Mouse (Mus musculus) intestine, postnatal 0 days (tissue): ENCODE data around the gene Ackr4. TPM values are rescaled to one million over a fixed set of nuclear protein-coding genes. Genes with fewer than 3 reads are reported as not detected.
A peak's percentile ranks its signal among the peaks of the same experiment; 100 is the strongest.

Experiments used
- ATAC-seq: fragments of 200-750 bp; cut with Nextera tagmentation; 2 replicates; pipeline ENCODE4 v1.8.0; 2017; ENCODE audit warnings: mild to moderate bottlenecking, moderate TSS enrichment, moderate library complexity
- H3K27ac ChIP-seq: fragments of 300-500 bp; sonication (generic); 2 replicates; pipeline ENCODE4 v1.5.1; 2014; ENCODE audit warnings: mild to moderate bottlenecking, low read depth, low read length, moderate library complexity
- H3K27me3 ChIP-seq: fragments of 300-500 bp; sonication (generic); replicated peaks from 2 replicates; pipeline ENCODE4 v1.6.1; 2014; ENCODE audit warnings: low read length, mixed read lengths; ENCODE audit not compliant: control insufficient read depth, insufficient read depth
- H3K36me3 ChIP-seq: fragments of 300-500 bp; sonication (generic); 2 replicates; pipeline ENCODE4 v1.6.1; 2014; ENCODE audit warnings: mild to moderate bottlenecking, moderate library complexity; ENCODE audit not compliant: control insufficient read depth, insufficient read depth
- H3K4me1 ChIP-seq: fragments of 300-500 bp; sonication (generic); replicated peaks from 2 replicates; pipeline ENCODE4 v1.6.1; 2014; ENCODE audit warnings: antibody characterized with exemption, low read length, mixed read lengths; ENCODE audit not compliant: control insufficient read depth, insufficient read depth
- H3K4me2 ChIP-seq: fragments of 300-500 bp; sonication (generic); replicated peaks from 2 replicates; pipeline ENCODE4 v1.6.1; 2014; ENCODE audit warnings: low read depth, mild to moderate bottlenecking, moderate library complexity
- H3K4me3 ChIP-seq: fragments of 300-500 bp; sonication (generic); 2 replicates; pipeline ENCODE4 v1.5.1; 2014; ENCODE audit warnings: low read depth, low read length
- H3K9ac ChIP-seq: fragments of 300-500 bp; sonication (generic); 2 replicates; pipeline ENCODE4 v1.6.1; 2014; ENCODE audit warnings: mild to moderate bottlenecking, low read depth, low read length
- H3K9me3 ChIP-seq: fragments of 300-500 bp; sonication (generic); 2 replicates; pipeline ENCODE4 v1.6.1; 2016; ENCODE audit warnings: mixed run types; ENCODE audit not compliant: control insufficient read depth
- CTCF ChIP-seq: sonication (generic); IDR thresholded peaks from 2 replicates; pipeline ENCODE4 v1.5.1; 2016; ENCODE audit warnings: low read depth, mild to moderate bottlenecking, control low read depth, antibody characterized with exemption, moderate library complexity
- WGBS: fragments of 180-500 bp; shearing (Covaris S2); extraction: QIAGEN DNeasy Blood & Tissue Kit; methylation state at CpG from one replicate; pipeline ENCODE4 v1.1.7; 2014; 5-methylcytosine and 5-hydroxymethylcytosine counted together
- polyA plus RNA-seq: library from polyadenylated mRNA; unstranded; fragments of >200 nt; fragmentation: Nextera tagmentation; extraction: Ambion mirVana; gene quantifications from 2 replicates; pipeline ENCODE4 v1.2.1, GENCODE M21; 2015

Gene Ackr4
- polyA plus RNA-seq, 1 experiment from 2014 or later, result 7.0 TPM

- Histone ChIP-seq H3K36me3 (peaks cover 42% of the 10 kb centered on the region), H3K4me2 (no peak overlapping the region), H3K9ac (no peak overlapping the region), H3K27me3 (no peaks in the 10 kb centered on the region), H3K27ac (no peak overlapping the region), H3K9me3 (no peaks in the 10 kb centered on the region), H3K4me3 (no peak overlapping the region), H3K4me1 (no peaks in the 10 kb centered on the region)
- TF ChIP-seq CTCF, result no peak
- ATAC-seq, result no peak
- 71% methylated on average over 4 of the region's 4 CpGs for WGBS
Measured at GRCm38 (mm10) chr9:104085730-104086429, 40.9 kb downstream of the Ackr4 start.

DNA sequence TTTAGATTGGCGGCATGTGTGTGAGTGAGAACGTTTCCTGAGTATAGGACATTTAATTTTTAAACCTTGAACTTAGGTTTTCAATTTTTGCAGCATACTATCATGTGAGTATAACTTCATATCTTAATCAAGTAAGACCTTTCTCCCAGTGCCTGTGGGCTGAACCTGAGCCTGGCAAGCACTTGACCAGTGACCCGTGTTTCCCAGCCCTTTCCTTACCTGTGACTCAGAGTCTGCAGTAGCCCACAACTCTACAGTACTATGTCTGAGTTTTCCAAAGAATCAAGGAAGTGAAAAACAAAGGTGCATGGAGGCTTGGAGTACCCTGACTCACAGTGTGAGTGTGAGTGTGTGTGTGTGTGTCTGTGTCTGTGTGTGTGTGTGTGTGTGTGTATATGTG is 46.7 kb downstream of the Ackr4 start:
- Histone ChIP-seq H3K4me3 (no peak overlapping the region), H3K36me3 (peaks cover 47% of the 10 kb centered on the region), H3K27me3 (no peaks in the 10 kb centered on the region), H3K27ac (no peak overlapping the region), H3K9me3 (no peaks in the 10 kb centered on the region), H3K4me1 (no peaks in the 10 kb centered on the region), H3K4me2 (no peak overlapping the region), H3K9ac (no peak overlapping the region)
- TF ChIP-seq CTCF, result no peak
- WGBS, result 72% methylated on average over 3 of the region's 3 CpGs
- no peak for ATAC-seq

DNA sequence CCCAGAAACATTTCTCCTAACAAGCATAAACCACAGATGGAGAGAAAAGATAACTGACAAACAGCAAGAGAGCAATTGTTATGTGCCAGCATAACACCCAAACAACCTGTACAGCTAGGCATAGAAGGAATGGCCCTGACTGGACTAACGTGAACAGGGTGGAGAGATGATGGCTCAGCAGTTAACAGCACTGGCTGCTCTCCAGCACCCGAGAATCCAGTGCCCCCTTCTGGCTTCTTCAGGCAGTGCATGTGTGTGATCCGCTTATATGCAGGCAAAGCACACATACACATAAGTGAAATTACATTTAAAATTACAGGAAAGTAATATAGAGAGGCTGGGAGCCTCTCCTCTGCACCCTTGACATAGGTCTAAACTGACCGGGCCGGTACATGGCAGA is 47.4 kb downstream of the Ackr4 start:
- no peak overlapping the region for H3K27ac ChIP-seq
- H3K9ac ChIP-seq, result no peak overlapping the region
- TF ChIP-seq CTCF, result peak; percentile 83
- peak; percentile 68; the same call in 1 of the 2 replicates for ATAC-seq
- 50% methylated on average over 5 of the region's 5 CpGs for WGBS
- peaks cover 49% of the 10 kb centered on the region for H3K36me3 ChIP-seq
- no peak overlapping the region for H3K4me3 ChIP-seq
- H3K9me3 ChIP-seq, result no peaks in the 10 kb centered on the region
- H3K4me2 ChIP-seq, result no peak overlapping the region
- H3K4me1 ChIP-seq, result no peaks in the 10 kb centered on the region
- no peaks in the 10 kb centered on the region for H3K27me3 ChIP-seq

- Histone ChIP-seq H3K27ac (no peak overlapping the region), H3K36me3 (peaks cover 46% of the 10 kb centered on the region), H3K27me3 (no peaks in the 10 kb centered on the region), H3K9me3 (no peaks in the 10 kb centered on the region), H3K9ac (no peak overlapping the region), H3K4me1 (no peaks in the 10 kb centered on the region), H3K4me2 (no peak overlapping the region), H3K4me3 (no peak overlapping the region)
- 100% methylated on average over 1 of the region's 1 CpGs for WGBS
- TF ChIP-seq CTCF, result no peak
- ATAC-seq, result no peak
Measured at GRCm38 (mm10) chr9:104078780-104079179, 48.0 kb downstream of the Ackr4 start.

DNA sequence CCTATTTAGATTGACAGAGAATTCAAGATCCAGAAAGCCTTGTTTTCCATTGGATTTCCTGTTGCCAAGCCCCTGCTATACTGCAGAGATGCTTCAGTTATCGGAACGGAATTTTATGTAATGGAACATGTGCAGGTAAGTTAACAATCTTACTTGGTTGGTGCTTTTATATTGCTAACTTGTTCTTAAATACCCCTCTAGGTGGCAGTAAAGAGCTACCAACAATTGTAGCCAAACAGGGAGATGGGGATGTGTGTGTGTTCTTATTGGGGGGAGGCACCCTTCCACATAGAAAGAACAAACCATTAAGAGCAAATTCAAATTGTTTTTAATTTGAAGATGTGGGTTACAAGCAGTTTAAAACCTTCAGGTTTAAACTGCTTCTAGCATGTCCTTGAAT is 50.9 kb downstream of the Ackr4 start:
- peak; percentile 78 for TF ChIP-seq CTCF
- H3K27ac ChIP-seq, result no peak overlapping the region
- H3K9me3 ChIP-seq, result no peaks in the 10 kb centered on the region
- 73% methylated on average over 2 of the region's 2 CpGs for WGBS
- peaks cover 21% of the 10 kb centered on the region; the same call in 1 of the 2 replicates for H3K36me3 ChIP-seq
- H3K4me1 ChIP-seq, result no peaks in the 10 kb centered on the region
- ATAC-seq, result no peak
- H3K4me2 ChIP-seq, result no peak overlapping the region
- no peak overlapping the region for H3K4me3 ChIP-seq
- H3K9ac ChIP-seq, result no peak overlapping the region
- no peaks in the 10 kb centered on the region for H3K27me3 ChIP-seq

DNA sequence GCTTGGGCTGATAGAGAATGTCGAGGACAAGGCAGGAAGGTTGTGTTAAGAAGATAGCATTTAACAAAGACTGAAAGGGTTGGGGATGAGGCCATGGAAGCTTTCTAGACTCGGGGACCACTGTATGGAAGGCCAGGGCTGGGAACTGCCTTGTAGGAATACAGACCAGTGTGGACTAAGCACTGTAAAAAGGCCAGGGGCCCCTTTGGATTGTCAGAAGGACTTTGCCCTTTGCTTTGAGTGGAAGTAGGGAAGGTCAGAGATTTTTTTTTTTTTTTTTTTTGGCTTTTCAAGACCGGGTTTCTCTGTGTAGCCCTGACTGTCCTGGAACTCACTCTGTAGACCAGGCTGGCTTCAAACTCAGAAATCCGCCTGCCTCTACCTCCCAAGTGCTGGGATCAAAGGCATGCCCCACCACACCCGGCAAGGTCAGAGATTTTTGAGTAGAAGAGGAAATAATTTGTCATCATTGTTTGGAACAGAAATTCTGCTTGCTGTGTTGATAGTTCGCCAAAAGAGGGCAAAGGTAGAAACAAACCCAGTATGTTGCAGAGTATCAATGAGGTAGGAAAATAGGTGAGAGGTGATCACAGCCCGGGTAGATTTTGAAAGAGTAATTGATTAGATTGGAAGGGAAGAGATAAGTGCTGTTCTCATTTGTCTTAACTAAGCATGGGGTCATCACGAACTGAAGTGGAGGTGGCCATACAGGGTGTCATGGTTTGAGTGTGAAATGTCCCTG is 55.7 kb downstream of the Ackr4 start:
- WGBS, result 44% methylated on average over 8 of the region's 8 CpGs
- H3K4me2 ChIP-seq, result peak overlapping the region; percentile 37
- H3K27me3 ChIP-seq, result no peaks in the 10 kb centered on the region
- no peak overlapping the region for H3K4me3 ChIP-seq
- peak overlapping the region; percentile 69 for H3K27ac ChIP-seq
- peaks cover 10% of the 10 kb centered on the region; the same call in 1 of the 2 replicates for H3K36me3 ChIP-seq
- no peak overlapping the region for H3K9ac ChIP-seq
- H3K9me3 ChIP-seq, result no peaks in the 10 kb centered on the region
- ATAC-seq, result peak; percentile 88
- TF ChIP-seq CTCF, result no peak
- H3K4me1 ChIP-seq, result no peaks in the 10 kb centered on the region; the same call in 1 of the 2 replicates
